In genomic region chr7:6874448-6874847, GRCm38 (mm10) we compare ENCODE assay signal across 10 mouse cellular contexts.
DNase-seq lines count a peak whose midpoint lies in the region; ATAC-seq and TF ChIP-seq lines count a peak whose summit lies in the region.
"Had no signal": no experiment of that assay in that cellular context is flagged by ENCODE, and none has a peak within 500 bp of the region (broad histone marks: within the 10 kb centered on the region; RNA-seq: fewer than 3 reads in every experiment).

No protein-coding gene starts in this region.

- intact Hi-C loops in heart, postnatal 25 days (cut with DNase I) = no loop called here
- intact Hi-C loops in left cerebral cortex, postnatal 25 days (cut with DNase I) = no loop called here

- no peaks in the 10 kb centered on the region for H3K9me3 ChIP-seq in forebrain, postnatal 0 days (ENCODE audit: low read length)
- H3K9me3 ChIP-seq: embryonic facial prominence, embryonic 15.5 days had no signal

- TF ChIP-seq CTCF in forebrain, postnatal 0 days (IDR thresholded peaks at IDR 0.05; ENCODE audit: low read depth) = no peak

- peak; percentile 66 for ATAC-seq in forebrain, postnatal 0 days

- H3K4me3 ChIP-seq in forebrain, postnatal 0 days (ENCODE audit: low read depth, low read length) = no peak overlapping the region
- H3K4me3 ChIP-seq: embryonic facial prominence, embryonic 15.5 days had no signal

- 60% methylated on average over 19 of the region's 19 CpGs for WGBS in forebrain, postnatal 0 days

- no peaks in the 10 kb centered on the region for H3K27me3 ChIP-seq in forebrain, postnatal 0 days (ENCODE audit: insufficient read depth, low read length)
- H3K27me3 ChIP-seq: embryonic facial prominence, embryonic 15.5 days had no signal

- H3K27ac ChIP-seq in forebrain, postnatal 0 days (ENCODE audit: low read depth, low read length) = 0 out of 2 replicates have a peak overlapping the region, but pooled peaks have one; percentile 21
- H3K27ac ChIP-seq: embryonic facial prominence, embryonic 15.5 days had no signal

- peak; percentile 71 for DNase-seq in heart, adult 11 months
- DNase-seq in heart, postnatal 25 days (ENCODE audit: low spot score) = no peak
- DNase-seq in forebrain, postnatal 0 days = peak; percentile 61
- peak; percentile 61 to 63 for DNase-seq in left cerebral cortex, postnatal 25 days (ENCODE audit: low spot score in 2 of 2)
- peak; percentile 76 for DNase-seq in right cerebral cortex, adult 18-20 months
- DNase-seq in gastrocnemius, postnatal 25 days = no peak
- DNase-seq in MN1 (ENCODE audit: low spot score) = no peak
- no peak for DNase-seq in gastrocnemius, adult 8-10 months (ENCODE audit: low spot score in 2 of 2)
- DNase-seq: adrenal gland, postnatal 14 days had no signal

- H3K9ac ChIP-seq in forebrain, postnatal 0 days = no peak overlapping the region
- H3K9ac ChIP-seq: embryonic facial prominence, embryonic 15.5 days had no signal

- H3K4me2 ChIP-seq in forebrain, postnatal 0 days (ENCODE audit: low read depth) = no peak overlapping the region
- H3K4me2 ChIP-seq: embryonic facial prominence, embryonic 15.5 days had no signal

- H3K4me1 ChIP-seq in forebrain, postnatal 0 days (ENCODE audit: insufficient read depth) = peaks cover 6% of the 10 kb centered on the region; the same call in 1 of the 2 replicates
- H3K4me1 ChIP-seq: embryonic facial prominence, embryonic 15.5 days had no signal

- H3K36me3 ChIP-seq in forebrain, postnatal 0 days (ENCODE audit: insufficient read depth) = no peaks in the 10 kb centered on the region
- H3K36me3 ChIP-seq: embryonic facial prominence, embryonic 15.5 days had no signal

Comparison
In these comparisons a context has a peak if more than half of its experiments do, and no peak if none do; other contexts are left out.
1. DNase-seq: peak in heart, adult 11 months (single experiment), forebrain, postnatal 0 days (single experiment), left cerebral cortex, postnatal 25 days (2 of 2) and right cerebral cortex, adult 18-20 months (single experiment); none in heart, postnatal 25 days (single experiment), gastrocnemius, postnatal 25 days (single experiment), MN1 (single experiment) and gastrocnemius, adult 8-10 months (0 of 2).